Mouse (Mus musculus) c-Kit-positive CD71-negative TER-119-negative erythroid progenitor cells, embryonic 14.5 days (primary cell): ENCODE measurements around the gene Dnase2a.

Experiments
- DNase-seq: peaks from one replicate; pipeline ENCODE4 v3.0.0-alpha.2; 2013; ENCODE audit warnings: low read depth

Gene Dnase2a

DNA sequence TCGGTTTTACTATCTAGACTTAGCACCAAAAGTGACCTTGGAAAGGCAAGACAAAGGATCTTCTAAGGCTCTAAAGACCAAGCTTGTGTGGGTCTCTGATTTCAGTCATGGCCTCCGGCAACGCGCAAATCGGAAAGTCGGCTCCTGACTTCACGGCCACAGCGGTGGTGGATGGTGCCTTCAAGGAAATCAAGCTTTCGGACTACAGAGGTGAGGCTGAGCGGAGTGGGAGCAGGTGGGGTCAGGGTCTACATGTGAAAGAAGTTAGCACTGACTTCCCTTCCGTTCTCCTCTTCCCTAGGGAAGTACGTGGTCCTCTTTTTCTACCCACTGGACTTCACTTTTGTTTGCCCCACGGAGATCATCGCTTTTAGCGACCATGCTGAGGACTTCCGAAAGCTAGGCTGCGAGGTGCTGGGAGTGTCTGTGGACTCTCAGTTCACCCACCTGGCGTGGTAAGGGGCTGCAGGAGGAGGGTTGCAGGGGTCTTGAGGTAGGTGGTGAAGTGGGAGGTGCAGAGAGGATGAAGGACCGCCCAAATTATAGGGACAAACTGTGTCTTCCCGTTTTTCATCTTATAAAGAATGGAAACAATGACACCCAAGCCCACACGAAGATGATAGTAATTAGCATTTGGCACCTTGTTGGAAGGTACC lies 61.9 kb downstream of the Dnase2a start:
- no peak for DNase-seq

DNA sequence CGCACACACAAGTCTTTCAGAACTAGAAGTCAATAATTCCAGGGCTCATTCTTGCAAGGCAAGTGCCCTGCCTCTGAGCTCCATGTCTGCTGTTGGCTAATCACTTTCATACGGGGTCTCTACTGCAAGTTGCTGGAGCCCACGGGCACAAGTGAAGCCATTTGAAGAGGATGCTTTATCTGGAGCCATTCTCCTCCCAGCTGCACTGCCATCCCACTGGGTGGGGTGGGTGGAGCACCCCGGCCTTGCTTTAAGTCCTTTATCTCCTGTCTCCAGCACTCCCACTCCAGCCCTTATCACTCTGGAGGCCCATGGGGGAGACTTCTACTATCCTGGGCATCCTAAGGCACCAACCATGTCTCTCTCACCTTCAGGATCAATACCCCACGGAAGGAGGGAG lies 62.6 kb downstream of the Dnase2a start:
- no peak for DNase-seq
